Mouse (Mus musculus) lung, postnatal 14 days (tissue): Measurements from ENCODE around the gene Myo1h.

Experiments
- DNase-seq: peaks from one replicate; pipeline ENCODE4 v3.0.0; 2021

The Myo1h gene

GRCm38 (mm10) chr5:114296693-114297631 is 8.0 kb downstream of the Myo1h start:
- DNase-seq = no peak

GRCm38 (mm10) chr5:114298212-114298894 is 9.4 kb downstream of the Myo1h start:
- DNase-seq = no peak

GRCm38 (mm10) chr5:114299156-114299855 is 10.3 kb downstream of the Myo1h start:
- DNase-seq = no peak

GRCm38 (mm10) chr5:114299883-114300610 is 11.1 kb downstream of the Myo1h start:
- DNase-seq = no peak

GRCm38 (mm10) chr5:114303166-114303565 is 14.2 kb downstream of the Myo1h start:
- no peak for DNase-seq

- no peak for DNase-seq
These were observed 17.5 kb downstream of the Myo1h start for GRCm38 (mm10) chr5:114306496-114306895.

- DNase-seq = no peak
These were observed 20.1 kb downstream of the Myo1h start for GRCm38 (mm10) chr5:114308765-114309679.

- no peak for DNase-seq
These were observed 20.7 kb downstream of the Myo1h start for GRCm38 (mm10) chr5:114309680-114310036.

- no peak for DNase-seq
These were observed 34.3 kb downstream of the Myo1h start for GRCm38 (mm10) chr5:114323105-114323790.

GRCm38 (mm10) chr5:114323791-114324507 is 35.0 kb downstream of the Myo1h start:
- peak; percentile 66 for DNase-seq

GRCm38 (mm10) chr5:114342996-114343395 is 54.0 kb downstream of the Myo1h start:
- DNase-seq = no peak

GRCm38 (mm10) chr5:114343612-114344011 is 54.6 kb downstream of the Myo1h start:
- DNase-seq = no peak

GRCm38 (mm10) chr5:114345538-114345937 is 56.6 kb downstream of the Myo1h start:
- no peak for DNase-seq

- DNase-seq = no peak
These were observed 58.0 kb downstream of the Myo1h start for GRCm38 (mm10) chr5:114347005-114347404.

GRCm38 (mm10) chr5:114351490-114351889 is 62.5 kb downstream of the Myo1h start:
- no peak for DNase-seq

GRCm38 (mm10) chr5:114356250-114356935 is 67.4 kb downstream of the Myo1h start:
- peak; percentile 91 for DNase-seq

GRCm38 (mm10) chr5:114356936-114357751 is 68.2 kb downstream of the Myo1h start:
- peak; percentile 36 for DNase-seq

- DNase-seq = no peak
These were observed 69.9 kb downstream of the Myo1h start for GRCm38 (mm10) chr5:114358833-114359232.

GRCm38 (mm10) chr5:114359586-114359985 is 70.6 kb downstream of the Myo1h start:
- DNase-seq = no peak
